Mouse (Mus musculus) neural tube, embryonic 12.5 days (tissue): ENCODE measurements at regions not wholly inside any gene's neighbourhood (a gene's known extent, or its start where the extent isn't known, plus 50 kb on each side); places are given as distances from the start of the nearest gene placed in this dataset.

Source experiments
- ATAC-seq: fragments of 200-750 bp; cut with Nextera tagmentation; 2 replicates; pipeline ENCODE4 v1.8.0; 2017; ENCODE audit warnings: low read depth, mild to moderate bottlenecking, moderate TSS enrichment, moderate library complexity; ENCODE audit not compliant: low FRiP score
- H3K27ac ChIP-seq: fragments of 300-500 bp; sonication (generic); 2 replicates; pipeline ENCODE4 v1.5.1; 2016
- H3K27me3 ChIP-seq: fragments of 300-500 bp; sonication (generic); replicated peaks from 2 replicates; pipeline ENCODE4 v1.6.1; 2016; ENCODE audit warnings: mild to moderate bottlenecking
- H3K36me3 ChIP-seq: fragments of 300-500 bp; sonication (generic); 2 replicates; pipeline ENCODE4 v1.6.1; 2016; ENCODE audit warnings: mild to moderate bottlenecking
- H3K4me1 ChIP-seq: fragments of 300-500 bp; sonication (generic); 2 replicates; pipeline ENCODE4 v1.6.1; 2016
- H3K4me2 ChIP-seq: fragments of 300-500 bp; sonication (generic); replicated peaks from 2 replicates; pipeline ENCODE4 v1.6.1; 2016; ENCODE audit warnings: mild to moderate bottlenecking
- H3K4me3 ChIP-seq: fragments of 300-500 bp; sonication (generic); 2 replicates; pipeline ENCODE4 v1.5.1; 2016
- H3K9ac ChIP-seq: fragments of 300-500 bp; sonication (generic); 2 replicates; pipeline ENCODE4 v1.6.1; 2016; ENCODE audit warnings: mild to moderate bottlenecking
- H3K9me3 ChIP-seq: fragments of 300-500 bp; sonication (generic); 2 replicates; pipeline ENCODE4 v1.6.1; 2016; ENCODE audit warnings: mild to moderate bottlenecking
- WGBS: fragments of 180-500 bp; shearing (Covaris S2); methylation state at CpG from one replicate; pipeline ENCODE4 v1.1.7; 2016; 5-methylcytosine and 5-hydroxymethylcytosine counted together

DNA sequence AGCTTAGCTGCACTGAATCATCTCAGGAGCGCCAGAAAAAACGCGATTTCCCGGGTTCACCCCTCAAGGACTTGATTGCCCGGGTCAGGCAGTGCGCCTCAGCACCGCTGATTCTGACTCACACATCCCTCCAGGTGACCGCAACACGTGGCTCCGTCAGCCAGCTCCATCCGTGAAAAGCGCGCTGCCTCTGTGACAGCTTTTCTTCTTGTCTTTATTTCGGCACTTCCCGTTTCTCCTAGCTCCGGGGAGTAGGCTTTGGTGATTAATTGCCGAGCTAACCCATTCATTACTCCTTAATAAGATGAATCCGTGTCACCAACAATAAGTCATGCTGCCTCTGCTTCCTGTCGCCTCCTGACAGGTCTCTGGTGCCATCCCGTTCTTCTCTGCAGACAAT is 108.6 kb downstream of the Katnal1 start:
- Histone ChIP-seq H3K9ac (no peak overlapping the region), H3K27me3 (no peaks in the 10 kb centered on the region), H3K36me3 (no peaks in the 10 kb centered on the region), H3K27ac (no peak overlapping the region), H3K4me2 (peak overlapping the region; percentile 49), H3K4me3 (no peak overlapping the region), H3K9me3 (no peaks in the 10 kb centered on the region), H3K4me1 (peaks cover 11% of the 10 kb centered on the region)
- WGBS: 15% methylated on average over 20 of the region's 20 CpGs
- peak; percentile 65 for ATAC-seq

DNA sequence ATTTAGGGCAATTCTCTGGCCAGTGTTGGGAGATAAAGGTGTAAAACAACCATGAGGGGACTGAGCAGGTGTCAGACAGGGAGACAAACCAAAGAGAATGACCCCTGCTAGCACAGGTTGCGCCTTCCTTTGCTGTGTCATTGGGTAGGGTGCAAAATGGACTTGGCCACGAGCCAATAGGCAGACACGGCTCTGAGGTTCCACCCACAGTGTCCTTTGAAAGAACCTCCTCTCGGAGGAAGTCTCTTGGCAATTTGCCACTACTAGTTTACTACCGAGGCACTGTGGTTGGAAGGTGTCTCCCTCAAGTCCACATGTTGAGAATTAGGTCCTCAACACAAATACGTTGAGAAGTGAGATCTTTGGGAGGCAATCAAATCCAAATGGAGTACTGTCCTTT is 109.7 kb downstream of the Katnal1 start:
- H3K4me3 ChIP-seq: no peak overlapping the region
- 49% methylated on average over 6 of the region's 6 CpGs for WGBS
- peaks cover 11% of the 10 kb centered on the region for H3K4me1 ChIP-seq
- ATAC-seq: no peak
- no peak overlapping the region for H3K9ac ChIP-seq
- H3K36me3 ChIP-seq: no peaks in the 10 kb centered on the region
- no peak overlapping the region for H3K27ac ChIP-seq
- no peaks in the 10 kb centered on the region for H3K27me3 ChIP-seq
- no peaks in the 10 kb centered on the region for H3K9me3 ChIP-seq
- H3K4me2 ChIP-seq: no peak overlapping the region

DNA sequence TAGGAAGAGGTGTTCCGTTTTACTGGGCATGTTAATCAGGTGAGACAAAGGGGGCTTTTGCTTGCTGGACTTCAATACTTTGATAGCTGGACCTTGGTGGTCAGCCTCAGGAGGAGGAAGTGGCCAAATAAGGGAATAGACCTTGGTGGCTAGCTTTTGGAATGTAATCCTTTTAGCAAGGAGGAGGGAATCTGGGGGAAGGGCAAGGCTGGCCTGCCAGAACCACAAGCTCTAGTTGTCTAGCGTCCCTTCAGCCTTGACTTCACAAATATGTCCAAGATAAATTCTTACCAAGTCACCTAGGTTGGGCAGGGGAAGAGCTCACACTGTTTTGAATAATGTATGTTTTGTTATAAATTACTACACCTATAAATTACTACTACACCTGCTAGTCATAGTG is 110.4 kb downstream of the Katnal1 start:
- Histone ChIP-seq H3K27ac (no peak overlapping the region), H3K9ac (no peak overlapping the region), H3K4me3 (no peak overlapping the region), H3K27me3 (no peaks in the 10 kb centered on the region), H3K36me3 (no peaks in the 10 kb centered on the region), H3K9me3 (no peaks in the 10 kb centered on the region), H3K4me1 (peaks cover 11% of the 10 kb centered on the region), H3K4me2 (no peak overlapping the region)
- no peak for ATAC-seq
- 86% methylated on average over 2 of the region's 2 CpGs for WGBS

DNA sequence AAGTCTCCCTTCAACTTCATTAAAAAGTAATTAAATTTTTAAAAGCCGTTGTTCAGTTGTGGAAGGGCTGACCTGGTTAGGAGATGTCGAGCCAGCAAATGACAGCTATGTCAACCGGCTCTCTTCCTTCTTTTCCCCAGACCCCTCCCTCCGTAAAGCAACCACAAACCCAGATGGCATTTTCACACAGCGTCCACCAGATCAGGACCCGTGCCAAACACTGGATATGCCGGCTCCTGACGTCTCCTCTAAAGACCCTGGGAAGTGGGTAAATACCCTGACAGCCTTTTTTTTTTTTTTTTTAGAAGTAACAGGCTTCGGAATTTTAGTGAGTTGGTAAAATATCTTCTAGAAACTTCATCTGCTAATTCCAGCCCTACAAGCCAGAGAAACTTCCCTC is 116.3 kb downstream of the Katnal1 start:
- Histone ChIP-seq H3K27ac (no peak overlapping the region), H3K4me2 (no peak overlapping the region), H3K9me3 (no peaks in the 10 kb centered on the region), H3K4me3 (no peak overlapping the region), H3K9ac (no peak overlapping the region), H3K36me3 (no peaks in the 10 kb centered on the region), H3K4me1 (no peaks in the 10 kb centered on the region), H3K27me3 (peaks cover 13% of the 10 kb centered on the region; the same call in 1 of the 2 replicates)
- 86% methylated on average over 9 of the region's 9 CpGs for WGBS
- ATAC-seq: no peak

DNA sequence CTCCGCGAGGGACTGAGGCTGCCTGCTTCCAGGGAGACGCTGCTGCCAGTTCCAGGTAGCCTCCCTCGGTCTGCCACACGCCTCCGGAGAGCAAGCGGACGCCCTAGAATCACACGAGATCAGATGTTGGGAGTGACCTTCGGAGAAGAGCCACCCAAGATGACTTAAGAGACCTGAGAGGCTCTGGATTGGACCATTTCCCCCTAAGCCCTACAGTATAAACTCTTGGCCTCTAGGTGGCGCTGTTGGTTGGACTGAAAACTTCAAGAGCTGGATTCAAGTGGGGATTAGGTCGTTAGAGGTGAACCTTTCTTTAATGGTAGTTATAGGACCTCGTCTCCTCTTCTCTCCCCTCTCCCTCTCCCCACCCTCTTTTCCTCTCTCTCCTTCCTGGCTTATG is 117.1 kb downstream of the Katnal1 start:
- Histone ChIP-seq H3K4me2 (no peak overlapping the region), H3K27me3 (peaks cover 13% of the 10 kb centered on the region; the same call in 1 of the 2 replicates), H3K9ac (0 out of 2 replicates have a peak overlapping the region, but pooled peaks have one; percentile 17), H3K9me3 (0 out of 2 replicates have a peak, but pooled peaks cover 6% of the 10 kb centered on the region), H3K4me3 (no peak overlapping the region), H3K4me1 (no peaks in the 10 kb centered on the region), H3K36me3 (no peaks in the 10 kb centered on the region), H3K27ac (no peak overlapping the region)
- ATAC-seq: no peak
- WGBS: 21% methylated on average over 13 of the region's 13 CpGs

DNA sequence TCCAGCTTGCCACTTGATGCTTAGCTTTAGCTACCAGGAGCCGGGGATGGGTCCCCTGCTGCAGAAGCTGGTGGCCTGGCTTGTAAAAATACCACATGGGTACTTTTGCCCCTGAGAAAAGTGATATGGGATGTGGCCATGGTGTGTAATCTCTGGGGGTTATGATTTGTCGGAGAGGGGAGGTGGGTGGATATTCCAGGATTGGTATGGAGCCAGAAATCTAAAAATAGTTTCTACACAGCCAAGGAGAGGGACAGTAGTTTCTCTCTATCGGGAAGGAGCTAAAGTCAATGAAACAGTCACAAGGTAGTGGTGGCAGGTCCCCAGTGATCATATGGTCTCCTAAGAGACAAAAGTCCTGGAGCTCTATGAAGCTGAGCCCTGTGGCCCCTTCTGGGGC is 119.6 kb downstream of the Katnal1 start:
- whole genome bisulfite sequencing: 78% methylated on average over 3 of the region's 3 CpGs

DNA sequence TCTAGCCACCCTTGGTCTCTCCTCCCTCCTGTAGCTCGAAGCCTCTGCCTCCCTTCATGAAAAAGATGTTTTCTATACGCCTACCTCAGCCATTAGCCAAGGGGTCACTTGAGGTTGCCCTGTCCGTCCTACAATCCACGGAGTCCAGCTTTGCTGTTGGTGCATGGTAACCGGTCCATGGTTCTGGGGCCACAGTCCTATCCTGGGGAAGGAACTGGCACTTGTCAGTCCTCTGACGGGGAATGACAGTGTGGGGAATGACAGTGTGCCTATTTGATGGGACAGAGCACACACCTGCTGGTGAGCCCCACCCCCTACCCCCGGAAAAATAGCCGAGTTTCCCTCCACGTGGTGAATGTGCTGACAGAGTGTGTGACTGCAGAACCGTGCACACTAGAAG is 120.1 kb downstream of the Katnal1 start:
- no peak overlapping the region for H3K9ac ChIP-seq
- peaks cover 13% of the 10 kb centered on the region; the same call in 1 of the 2 replicates for H3K27me3 ChIP-seq
- no peak overlapping the region for H3K27ac ChIP-seq
- no peaks in the 10 kb centered on the region for H3K36me3 ChIP-seq
- H3K4me1 ChIP-seq: no peaks in the 10 kb centered on the region
- H3K4me3 ChIP-seq: no peak overlapping the region
- WGBS: 30% methylated on average over 10 of the region's 10 CpGs
- H3K4me2 ChIP-seq: no peak overlapping the region; the same call in 1 of the 2 replicates
- 0 out of 2 replicates have a peak, but pooled peaks cover 6% of the 10 kb centered on the region for H3K9me3 ChIP-seq
- ATAC-seq: no peak

More for the DNA sequence above, 119.6 kb downstream of the Katnal1 start:
- Histone ChIP-seq H3K9me3 (0 out of 2 replicates have a peak, but pooled peaks cover 6% of the 10 kb centered on the region), H3K4me3 (no peak overlapping the region), H3K9ac (no peak overlapping the region), H3K4me1 (no peaks in the 10 kb centered on the region), H3K4me2 (no peak overlapping the region), H3K36me3 (no peaks in the 10 kb centered on the region), H3K27ac (no peak overlapping the region), H3K27me3 (peaks cover 13% of the 10 kb centered on the region; the same call in 1 of the 2 replicates)
- no peak for ATAC-seq

DNA sequence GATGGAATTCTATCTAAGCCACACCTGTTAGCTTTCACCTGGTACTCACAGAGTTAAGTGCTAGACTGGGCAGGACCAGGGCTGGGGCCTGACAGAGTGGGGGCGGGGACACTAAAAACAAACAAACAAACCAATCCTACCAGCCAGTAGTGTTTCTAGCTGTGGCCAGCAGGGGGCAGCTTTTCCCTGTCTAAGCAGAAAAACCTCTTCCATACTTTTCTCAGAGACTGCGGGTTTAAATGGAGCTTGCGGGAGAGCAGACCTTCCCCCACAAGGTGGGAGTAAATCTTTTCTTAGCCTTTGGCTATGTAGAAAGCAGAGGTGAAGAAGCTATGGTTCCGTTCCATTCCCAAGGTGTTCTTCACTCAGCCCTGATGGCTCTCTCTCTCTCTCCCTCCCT is 120.7 kb downstream of the Katnal1 start:
- ATAC-seq: 0 out of 2 replicates have a peak, but pooled peaks have one; percentile 69
- 8% methylated on average over 4 of the region's 4 CpGs for WGBS
- Histone ChIP-seq H3K4me3 (no peak overlapping the region), H3K27ac (no peak overlapping the region), H3K27me3 (peaks cover 13% of the 10 kb centered on the region; the same call in 1 of the 2 replicates), H3K9ac (no peak overlapping the region), H3K36me3 (no peaks in the 10 kb centered on the region), H3K4me2 (no peak overlapping the region; the same call in 1 of the 2 replicates), H3K9me3 (0 out of 2 replicates have a peak, but pooled peaks cover 6% of the 10 kb centered on the region), H3K4me1 (no peaks in the 10 kb centered on the region)

DNA sequence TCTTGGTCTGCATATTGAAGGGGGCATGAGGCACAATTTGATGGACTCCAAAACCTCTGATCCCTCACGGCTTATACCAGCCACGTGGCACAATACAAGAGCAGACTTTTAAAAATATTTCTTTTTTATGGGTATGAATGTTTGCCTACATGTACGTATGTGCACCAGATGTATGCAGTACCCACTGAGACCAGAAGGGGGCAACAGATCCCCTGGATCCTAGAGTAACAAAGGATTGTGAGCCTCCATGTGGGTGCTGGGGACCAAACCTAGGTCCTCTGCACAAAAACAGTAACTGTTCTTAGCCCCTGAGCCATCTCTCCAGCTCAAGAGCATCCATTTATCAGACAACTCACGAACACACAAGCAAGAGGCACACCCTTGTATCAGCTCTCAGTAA is 121.5 kb downstream of the Katnal1 start:
- no peak overlapping the region for H3K4me2 ChIP-seq
- no peak overlapping the region for H3K27ac ChIP-seq
- H3K4me3 ChIP-seq: no peak overlapping the region
- H3K36me3 ChIP-seq: no peaks in the 10 kb centered on the region
- 89% methylated on average over 4 of the region's 4 CpGs for WGBS
- H3K9ac ChIP-seq: no peak overlapping the region
- no peak for ATAC-seq
- peaks cover 13% of the 10 kb centered on the region; the same call in 1 of the 2 replicates for H3K27me3 ChIP-seq
- H3K9me3 ChIP-seq: 0 out of 2 replicates have a peak, but pooled peaks cover 6% of the 10 kb centered on the region
- no peaks in the 10 kb centered on the region; the same call in 1 of the 2 replicates for H3K4me1 ChIP-seq

DNA sequence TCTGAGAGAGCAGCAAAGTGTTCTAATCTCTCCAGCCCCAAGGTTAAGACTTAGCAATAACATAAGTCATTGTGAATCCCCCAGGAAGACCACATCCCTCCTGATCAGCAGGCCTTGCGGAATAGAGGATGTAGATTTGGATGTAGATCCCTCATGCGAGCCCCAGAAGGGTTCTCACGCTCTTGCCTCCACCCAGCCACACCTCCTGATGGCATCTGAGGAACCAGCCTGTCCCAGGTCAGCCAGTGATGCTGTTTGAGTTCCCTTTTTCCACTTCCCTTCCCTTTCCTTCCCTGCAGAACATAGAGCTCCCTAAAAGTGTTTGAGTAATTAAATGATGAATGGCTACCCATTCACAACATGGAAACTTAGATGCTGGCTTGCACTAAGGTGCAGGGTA is 124.1 kb downstream of the Katnal1 start:
- WGBS: 76% methylated on average over 3 of the region's 3 CpGs
- 0 out of 2 replicates have a peak, but pooled peaks cover 6% of the 10 kb centered on the region for H3K9me3 ChIP-seq
- H3K4me2 ChIP-seq: no peak overlapping the region
- no peaks in the 10 kb centered on the region; the same call in 1 of the 2 replicates for H3K4me1 ChIP-seq
- H3K27ac ChIP-seq: no peak overlapping the region
- no peak overlapping the region for H3K9ac ChIP-seq
- H3K27me3 ChIP-seq: 0 out of 2 replicates have a peak, but pooled peaks cover 5% of the 10 kb centered on the region
- no peak overlapping the region for H3K4me3 ChIP-seq
- ATAC-seq: no peak
- H3K36me3 ChIP-seq: no peaks in the 10 kb centered on the region

DNA sequence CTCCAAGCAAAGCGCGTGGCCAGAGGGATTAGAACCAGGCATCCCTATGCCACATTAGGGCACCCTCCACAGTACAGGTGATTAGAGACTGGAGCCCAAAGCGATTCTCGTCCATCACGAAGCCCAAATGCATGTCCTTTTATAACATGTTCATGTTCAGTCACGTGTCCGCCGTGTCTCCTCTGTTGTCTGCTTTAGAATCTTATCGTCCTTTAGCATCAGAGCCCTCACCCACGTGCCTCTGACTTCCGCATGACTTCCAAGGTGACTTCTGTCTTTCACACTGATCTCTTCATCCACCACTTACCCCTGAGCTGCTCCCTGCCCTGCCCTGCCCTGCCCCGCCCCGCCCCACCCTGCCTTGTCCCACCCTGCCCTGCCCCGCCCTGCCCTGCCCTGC is 125.3 kb downstream of the Katnal1 start:
- ATAC-seq: no peak
- no peak overlapping the region for H3K4me3 ChIP-seq
- no peak overlapping the region for H3K9ac ChIP-seq
- H3K27me3 ChIP-seq: no peaks in the 10 kb centered on the region
- 91% methylated on average over 11 of the region's 14 CpGs for WGBS
- no peaks in the 10 kb centered on the region for H3K36me3 ChIP-seq
- H3K9me3 ChIP-seq: 0 out of 2 replicates have a peak, but pooled peaks cover 6% of the 10 kb centered on the region
- no peak overlapping the region for H3K27ac ChIP-seq
- H3K4me2 ChIP-seq: no peak overlapping the region
- no peaks in the 10 kb centered on the region; the same call in 1 of the 2 replicates for H3K4me1 ChIP-seq

DNA sequence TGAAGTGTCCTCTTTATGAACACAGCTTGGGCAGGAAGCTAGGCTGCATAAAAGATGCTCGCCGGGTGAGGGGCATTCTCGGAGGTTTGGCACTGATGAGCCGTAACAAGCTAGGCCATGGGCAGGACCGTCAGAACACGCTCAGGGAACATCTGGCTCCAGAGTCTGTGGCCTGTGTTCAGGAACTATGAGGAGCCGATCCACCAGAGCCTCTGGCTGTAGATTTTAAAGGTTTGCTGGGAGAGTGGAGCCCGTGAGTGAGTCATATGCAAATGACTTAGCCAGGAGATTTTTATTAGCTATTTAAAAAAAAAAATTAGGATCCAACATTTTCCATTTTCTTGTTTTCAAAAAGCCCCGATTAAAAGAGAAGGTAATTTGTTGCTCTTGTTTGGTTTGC is 126.4 kb downstream of the Katnal1 start:
- WGBS: 59% methylated on average over 9 of the region's 9 CpGs
- Histone ChIP-seq H3K9ac (no peak overlapping the region), H3K27me3 (no peaks in the 10 kb centered on the region), H3K36me3 (no peaks in the 10 kb centered on the region), H3K4me1 (peaks cover 4% of the 10 kb centered on the region; the same call in 1 of the 2 replicates), H3K4me3 (no peak overlapping the region), H3K4me2 (no peak overlapping the region), H3K9me3 (0 out of 2 replicates have a peak, but pooled peaks cover 5% of the 10 kb centered on the region), H3K27ac (no peak overlapping the region)
- ATAC-seq: no peak

DNA sequence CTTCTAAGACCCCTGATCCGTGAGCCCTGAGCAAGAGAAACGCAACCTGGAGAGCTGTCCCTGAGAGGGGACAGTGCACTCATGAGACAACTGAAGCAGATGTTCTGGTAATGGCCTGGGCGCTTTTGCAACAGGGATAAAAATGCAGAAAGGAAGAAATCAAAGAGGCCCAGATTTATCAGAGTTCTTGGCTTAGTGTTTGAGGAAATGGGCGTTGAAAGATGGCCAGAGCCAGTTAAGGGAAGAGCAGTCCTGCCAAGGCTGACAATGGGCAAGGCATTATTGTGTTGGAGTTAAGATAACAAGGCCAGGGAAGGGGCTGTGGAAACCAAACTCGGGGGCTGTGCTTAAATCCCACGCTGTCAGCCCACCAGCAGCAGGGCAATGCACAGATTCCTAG is 130.6 kb downstream of the Katnal1 start:
- H3K27ac ChIP-seq: no peak overlapping the region

More for the DNA sequence above, 130.6 kb downstream of the Katnal1 start:
- H3K27me3 ChIP-seq: no peaks in the 10 kb centered on the region
- H3K9ac ChIP-seq: no peak overlapping the region
- H3K4me2 ChIP-seq: no peak overlapping the region
- ATAC-seq: no peak
- no peaks in the 10 kb centered on the region for H3K36me3 ChIP-seq
- WGBS: 76% methylated on average over 6 of the region's 6 CpGs
- H3K4me1 ChIP-seq: peaks cover 4% of the 10 kb centered on the region; the same call in 1 of the 2 replicates
- no peak overlapping the region for H3K4me3 ChIP-seq
- no peaks in the 10 kb centered on the region for H3K9me3 ChIP-seq
